Mouse (Mus musculus) heart, postnatal 36 days (tissue): ENCODE data around the gene Pop7. TPM values are rescaled to one million over a fixed set of nuclear protein-coding genes. Genes with fewer than 3 reads are reported as not detected.

Experiments used
- microRNA-seq, 2 experiments: library from miRNA; unstranded; fragments of <30 nt; microRNA quantifications; one replicate each; pipeline ENCODE4 v1.2.0; 2021; ENCODE audit warnings: borderline number of aligned reads in 2 of 2
- total RNA-seq, 2 experiments: library from RNA; stranded (reverse); gene quantifications; 2 replicates each; pipeline ENCODE4 v1.2.3; 2021

The Pop7 gene
- total RNA-seq, 2 experiments from 2014 or later, result 13.1 to 14.1 TPM

Small RNA genes within 50 kb of the gene (microRNA-seq; reads per million reads assigned to microRNA genes)
- gene Mir6418, result 0 reads per million in 2 experiments

Other genes with a start within 250 kb of the Pop7 start
- gene Ache, start 215.0 kb downstream of the Pop7 start, total RNA-seq, result 1 to 10 TPM; 2.9 to 3.1 TPM
- 1 to 10 TPM; 8.5 to 9.0 TPM for gene Ufsp1, start 207.9 kb downstream of the Pop7 start, total RNA-seq
- gene Srrt, start 194.8 kb downstream of the Pop7 start, total RNA-seq, result 10 to 100 TPM; 58.3 to 62.6 TPM
- gene Trip6, start 188.1 kb downstream of the Pop7 start, total RNA-seq, result 10 to 100 TPM; 11.1 to 14.3 TPM
- gene Slc12a9, start 168.9 kb downstream of the Pop7 start, total RNA-seq, result 1 to 10 TPM; 2.0 to 3.6 TPM
- 10 to 100 TPM; 55.6 to 64.8 TPM for gene Ephb4, start 152.4 kb downstream of the Pop7 start, total RNA-seq
- not detected for gene Zan, start 25.5 kb downstream of the Pop7 start, total RNA-seq
- 10 to 100 TPM; 29.5 to 35.4 TPM for gene Gigyf1, start 16.0 kb upstream of the Pop7 start, total RNA-seq
- not detected for gene Epo, start 30.7 kb upstream of the Pop7 start, total RNA-seq
- 100 to 1,000 TPM; 245 to 248 TPM for gene Gnb2, start 31.0 kb upstream of the Pop7 start, total RNA-seq
- not detected for gene Actl6b, start 51.0 kb upstream of the Pop7 start, total RNA-seq
- not detected for gene Tfr2, start 67.3 kb upstream of the Pop7 start, total RNA-seq
- gene Mospd3, start 98.5 kb upstream of the Pop7 start, total RNA-seq, result 10 to 100 TPM; 16.5 to 16.8 TPM
- gene Pcolce, start 111.3 kb upstream of the Pop7 start, total RNA-seq, result 10 to 100 TPM; 58.1 to 65.1 TPM
- gene Fbxo24, start 126.5 kb upstream of the Pop7 start, total RNA-seq, result under 1 TPM; 0.16 to 0.31 TPM
- gene Lrch4, start 126.6 kb upstream of the Pop7 start, total RNA-seq, result 10 to 100 TPM; 18.4 to 20.5 TPM
- 1 to 10 TPM; 3.9 to 4.9 TPM for gene Gm20605, start 126.7 kb upstream of the Pop7 start, total RNA-seq
- 1 to 10 TPM; 1.2 to 1.7 TPM for gene Sap25, start 138.8 kb upstream of the Pop7 start, total RNA-seq
- gene Irs3, start 143.2 kb upstream of the Pop7 start, total RNA-seq, result under 1 TPM; 0.14 to 0.75 TPM
- gene Agfg2, start 182.2 kb upstream of the Pop7 start, total RNA-seq, result 10 to 100 TPM; 11.6 to 18.3 TPM
- gene Nyap1, start 239.1 kb upstream of the Pop7 start, total RNA-seq, result 1 to 10 TPM in 1 of 2 experiments, under 1 TPM in 1; 0.81 to 1.1 TPM
- gene Tsc22d4, start 243.2 kb upstream of the Pop7 start, total RNA-seq, result 100 to 1,000 TPM; 260 to 268 TPM